Mouse (Mus musculus) lung, postnatal 14 days (tissue): Measurements from ENCODE around the gene Mtss1l.

Source experiments
- DNase-seq: peaks from one replicate; pipeline ENCODE4 v3.0.0; 2021

Gene Mtss1l

DNA sequence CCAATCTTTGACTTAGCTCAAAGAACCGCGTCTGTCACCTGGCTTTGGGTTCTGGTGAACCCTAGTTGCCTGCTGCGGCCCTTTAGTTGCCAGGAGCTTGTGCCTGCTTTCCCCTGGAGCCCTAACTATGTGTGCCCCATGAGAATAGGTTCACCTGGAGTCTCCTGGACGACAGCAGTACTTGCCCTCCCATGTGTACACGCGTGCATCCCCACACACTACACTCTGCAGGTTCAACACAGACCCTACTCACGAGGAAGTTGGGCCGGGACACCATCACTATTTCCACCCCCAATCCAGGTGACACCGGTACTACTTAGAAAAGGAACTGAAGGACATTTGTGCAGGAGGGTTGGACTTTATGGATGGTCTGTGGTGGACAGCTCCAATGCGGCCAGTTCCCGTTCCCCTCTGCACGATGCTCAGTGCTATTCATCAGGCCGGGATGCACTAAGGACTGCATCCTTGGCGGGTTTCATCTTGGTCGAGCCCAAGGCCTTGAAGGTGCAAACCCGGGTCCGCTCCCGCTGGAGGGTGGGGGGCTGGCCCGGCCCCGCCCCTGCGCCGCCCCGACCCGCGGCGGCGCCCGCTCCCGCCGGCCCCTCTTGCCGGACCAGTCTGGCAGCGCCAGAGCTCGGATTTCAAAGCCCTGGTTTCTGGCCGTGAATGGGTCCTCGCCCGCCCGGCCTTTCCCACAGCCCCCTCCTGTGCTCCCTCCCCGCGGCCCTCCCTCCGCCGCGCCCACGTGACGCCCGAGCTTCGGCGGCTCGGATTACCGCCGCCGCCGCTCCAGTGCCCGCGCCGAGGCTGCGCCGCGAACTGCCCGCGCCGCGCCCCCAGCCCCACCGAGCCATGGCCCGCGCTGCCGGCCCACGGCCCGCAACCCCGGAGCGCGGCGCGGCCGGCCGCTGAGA, at the start of gene Mtss1l:
Gene Mtss1l (plus strand): TSS at position 792 of the 914 bp plus-strand sequence.
- peak; percentile 77 for DNase-seq

- no peak for DNase-seq
These were observed 49.1 kb upstream of the Mtss1l start for GRCm38 (mm10) chr8:110672133-110672532.

DNA sequence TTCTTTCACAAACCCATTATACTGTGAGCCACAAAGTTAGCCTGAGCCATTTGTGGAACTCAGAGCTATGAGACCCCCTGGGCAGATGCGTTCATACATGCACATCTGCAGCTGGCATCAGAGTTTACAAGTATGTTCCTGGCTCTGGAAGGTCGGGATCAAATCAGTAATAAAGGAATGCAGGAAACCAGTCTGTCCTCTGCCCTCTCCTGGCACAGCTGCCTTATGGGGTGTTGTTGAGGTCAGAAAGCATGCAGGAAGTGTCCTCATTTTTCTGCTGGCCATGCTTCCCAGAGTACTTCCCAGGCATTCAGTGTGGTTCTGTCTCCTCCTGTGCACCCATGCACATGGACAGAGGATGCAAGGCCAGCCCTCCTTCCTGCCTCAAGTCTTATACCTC, 48.1 kb upstream of the Mtss1l start:
- DNase-seq = no peak

GRCm38 (mm10) chr8:110674589-110674988, 46.7 kb upstream of the Mtss1l start:
- no peak for DNase-seq

DNA sequence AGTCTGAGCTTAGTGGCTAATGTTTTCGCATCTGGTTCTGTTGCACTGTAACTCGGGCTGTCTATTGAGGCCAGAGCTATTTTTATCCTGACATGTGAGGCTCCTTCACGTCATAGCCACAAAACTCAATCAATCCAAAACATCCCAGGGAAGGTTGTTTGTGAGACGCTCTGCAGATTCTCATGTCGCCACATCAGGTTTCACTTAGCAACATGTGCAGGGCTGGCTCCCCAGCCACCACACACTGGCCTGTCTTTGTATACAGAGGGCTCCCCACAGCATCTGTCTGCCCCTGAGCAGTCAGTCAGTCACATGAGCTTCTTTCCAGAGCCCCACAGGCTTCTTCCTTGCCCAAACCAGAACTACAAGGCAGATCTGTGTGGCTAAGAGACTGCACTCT, 44.6 kb upstream of the Mtss1l start:
- no peak for DNase-seq

- no peak for DNase-seq
These were observed 44.1 kb upstream of the Mtss1l start for GRCm38 (mm10) chr8:110677174-110677660.

DNA sequence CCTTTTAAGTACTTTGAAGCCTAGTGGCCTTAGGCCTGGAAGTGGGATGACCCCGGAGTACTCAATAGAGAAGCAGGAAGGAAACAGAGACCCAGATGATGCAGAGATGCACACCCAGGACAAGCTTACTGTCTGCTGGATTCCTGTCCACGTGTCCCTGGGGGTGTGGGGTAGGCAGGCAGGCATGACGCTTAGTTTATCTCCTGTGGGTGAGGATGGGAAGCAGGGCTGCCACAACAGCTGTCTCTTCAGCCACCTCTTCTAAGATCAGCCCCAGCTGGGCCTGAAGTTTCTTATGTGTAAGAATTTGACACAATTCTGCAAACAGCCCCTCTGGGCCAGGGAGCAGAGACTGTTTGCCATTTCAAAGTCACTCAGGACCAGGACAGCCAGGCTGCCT, 42.3 kb upstream of the Mtss1l start:
- DNase-seq = no peak

DNA sequence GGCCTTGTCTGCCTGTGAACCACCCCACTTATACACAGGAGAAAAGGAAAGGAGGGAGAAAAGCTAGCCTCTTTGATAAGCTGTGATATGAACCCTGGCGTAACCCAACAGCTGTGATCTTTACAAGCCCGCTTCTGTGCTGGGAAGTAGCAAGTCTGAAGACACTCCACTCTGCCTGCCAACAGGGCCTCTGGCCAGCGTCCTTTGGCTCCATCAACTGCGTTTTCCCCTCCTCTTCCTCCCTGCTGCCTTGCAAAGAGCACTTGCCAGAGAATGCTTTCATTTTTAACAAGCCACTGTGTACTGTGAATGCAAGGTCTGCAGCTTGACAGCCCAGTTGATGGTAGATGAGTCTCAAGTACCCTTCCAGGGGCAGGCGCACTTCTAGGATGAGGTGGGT, 33.5 kb upstream of the Mtss1l start:
- DNase-seq = peak; percentile 85

DNA sequence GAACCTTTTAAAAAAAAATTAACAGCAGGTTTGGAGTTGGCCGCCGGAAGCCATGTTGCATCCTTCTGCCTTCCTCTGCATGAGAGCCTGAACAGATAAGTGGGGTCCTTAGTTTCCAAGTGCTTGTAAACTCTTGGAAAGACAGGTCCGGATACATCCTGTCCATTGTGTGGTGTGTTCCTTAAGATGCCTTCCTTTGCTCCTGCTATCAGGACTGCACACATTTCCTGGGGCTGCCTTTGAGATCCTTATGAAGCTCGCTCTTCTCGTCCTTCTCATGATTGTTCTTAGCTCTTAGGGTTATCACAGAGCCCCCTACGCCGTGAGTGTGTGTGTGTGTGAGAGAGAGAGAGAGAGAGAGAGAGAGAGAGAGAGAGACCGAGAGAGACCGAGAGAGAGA, 31.3 kb upstream of the Mtss1l start:
- no peak for DNase-seq

- DNase-seq = no peak
These were observed 27.1 kb upstream of the Mtss1l start for GRCm38 (mm10) chr8:110694226-110694625.

DNA sequence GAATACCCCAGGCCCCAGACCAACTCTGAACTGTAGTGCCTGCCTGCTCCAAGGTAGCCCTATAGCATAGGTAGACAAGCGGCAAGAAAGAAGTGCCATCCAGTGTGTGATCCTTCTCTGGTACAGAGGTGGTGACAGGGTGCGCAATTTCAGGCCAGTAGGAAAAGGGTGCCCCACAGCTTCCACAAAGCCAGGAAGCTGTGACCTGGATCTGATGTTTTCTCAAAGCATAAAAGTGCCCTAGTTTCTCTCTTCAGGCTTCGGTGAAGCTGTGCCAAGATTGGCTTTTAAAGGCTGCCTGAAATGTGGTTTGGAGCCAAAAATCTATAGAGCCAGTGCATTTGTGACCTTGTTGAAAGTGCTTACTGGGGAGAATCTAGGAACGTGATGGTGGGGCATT, 26.4 kb upstream of the Mtss1l start:
- no peak for DNase-seq

DNA sequence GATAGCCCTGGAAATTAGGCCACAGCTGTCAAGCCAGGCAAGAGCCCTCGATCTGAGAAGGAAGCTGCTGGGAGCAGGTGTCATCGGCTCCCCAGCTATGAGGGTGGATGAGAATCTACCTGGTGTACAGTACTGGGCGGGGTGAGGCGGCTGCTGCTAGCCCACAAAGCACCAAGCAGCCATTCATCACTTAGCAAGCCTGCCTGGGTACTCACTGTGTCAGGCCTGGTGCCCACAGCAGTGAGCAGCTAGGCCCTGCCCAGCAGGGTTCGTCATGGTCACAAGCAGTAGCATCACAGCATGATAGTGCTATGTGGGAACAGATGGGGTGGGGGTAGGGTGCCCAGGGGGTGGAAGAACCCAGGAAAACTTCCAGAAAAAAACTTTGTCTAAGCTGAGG, 25.8 kb upstream of the Mtss1l start:
- no peak for DNase-seq

DNA sequence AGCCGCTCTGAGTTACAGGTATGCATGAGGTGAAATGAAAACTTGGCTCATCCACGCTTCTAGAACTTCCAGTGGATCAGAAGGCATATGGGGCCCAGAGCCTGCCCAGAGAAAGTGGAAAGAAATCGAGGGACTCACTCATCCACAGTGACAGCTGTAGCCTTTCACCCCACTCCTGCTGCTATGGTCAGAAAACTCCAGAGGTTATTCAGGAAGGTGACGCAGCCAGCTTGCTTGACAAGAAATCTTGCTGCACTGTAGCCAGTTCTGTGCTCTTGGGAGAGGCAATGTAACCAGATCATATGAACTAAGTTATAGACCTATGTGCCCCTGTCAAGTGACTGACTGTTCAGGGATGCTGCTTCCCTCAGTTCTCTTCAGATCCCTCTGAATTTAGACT, 25.2 kb upstream of the Mtss1l start:
- no peak for DNase-seq

DNA sequence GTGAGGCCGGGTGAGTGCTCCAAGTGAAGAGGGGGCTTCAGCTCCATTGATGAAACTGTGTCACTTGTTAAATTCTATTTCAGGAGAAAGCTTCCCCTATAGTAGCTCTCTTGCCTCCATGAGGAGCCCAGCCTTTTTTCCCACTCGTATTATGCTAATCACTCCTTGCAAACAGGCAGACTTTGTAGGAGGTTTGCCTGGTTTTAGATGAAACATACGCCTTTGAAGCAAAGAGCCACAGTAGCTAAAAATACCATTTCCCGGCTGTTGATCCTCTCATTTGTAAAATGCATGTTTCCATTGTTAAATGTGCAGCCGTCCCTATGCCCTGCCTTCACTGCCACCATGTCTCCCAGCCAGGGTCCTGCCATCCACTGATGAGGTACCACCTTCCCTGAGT, 23.7 kb upstream of the Mtss1l start:
- DNase-seq = no peak

- DNase-seq = no peak
These were observed 23.2 kb upstream of the Mtss1l start for GRCm38 (mm10) chr8:110698098-110698497.

GRCm38 (mm10) chr8:110699501-110699900, 21.8 kb upstream of the Mtss1l start:
- no peak for DNase-seq

GRCm38 (mm10) chr8:110700561-110700960, 20.7 kb upstream of the Mtss1l start:
- DNase-seq = no peak

- DNase-seq = no peak
These were observed 18.4 kb upstream of the Mtss1l start for GRCm38 (mm10) chr8:110702636-110703459.

DNA sequence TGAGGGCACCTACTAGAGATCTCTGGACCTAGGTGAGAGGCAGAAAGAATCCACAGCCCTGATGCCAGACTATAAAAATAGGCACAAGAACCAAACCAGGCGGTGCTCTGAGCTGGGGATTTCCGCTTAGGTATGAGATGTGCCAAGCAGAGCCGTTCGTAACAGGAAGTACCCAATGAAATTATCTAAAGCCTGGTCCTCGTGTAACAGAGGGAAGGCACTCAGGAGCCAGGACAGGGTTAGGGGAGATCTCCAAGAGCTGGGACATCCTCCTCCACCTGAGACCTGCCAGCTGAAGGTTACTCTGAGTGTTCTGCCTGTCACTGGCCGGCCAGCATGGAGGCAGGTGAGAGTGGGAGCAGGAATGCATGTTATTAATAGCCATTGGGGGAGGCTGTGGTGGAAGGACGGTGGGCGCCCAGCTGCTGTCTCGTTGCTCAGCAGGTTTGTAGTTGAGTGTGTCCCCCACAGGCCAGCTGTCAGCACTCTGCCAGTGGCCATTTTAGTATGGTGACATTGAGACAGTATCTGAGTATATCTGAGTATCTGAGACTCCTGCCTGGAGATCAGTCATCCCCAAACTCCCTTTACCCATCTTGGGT, 17.7 kb upstream of the Mtss1l start:
- DNase-seq = no peak

DNA sequence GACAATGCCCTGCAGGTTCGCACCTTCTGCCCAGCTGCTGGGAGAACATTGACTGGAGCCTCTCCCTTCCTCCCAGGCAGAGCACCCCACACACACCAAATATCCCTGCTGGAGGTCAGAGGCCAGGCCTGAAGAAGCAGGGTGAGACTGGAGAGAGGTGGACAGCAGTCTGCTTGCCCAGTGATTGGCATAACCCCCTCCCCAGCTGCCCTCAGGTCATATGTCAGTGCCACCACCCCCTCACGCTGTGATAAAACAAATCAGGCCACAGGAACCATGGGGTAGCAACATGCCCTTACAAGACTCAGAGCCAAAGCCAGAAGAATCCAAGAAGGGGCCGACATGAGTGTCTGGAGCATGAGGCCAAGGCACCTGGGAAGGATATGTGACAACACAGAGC, 17.2 kb upstream of the Mtss1l start:
- DNase-seq = no peak

- no peak for DNase-seq
These were observed 15.6 kb upstream of the Mtss1l start for GRCm38 (mm10) chr8:110705391-110706287.

- no peak for DNase-seq
These were observed 14.9 kb upstream of the Mtss1l start for GRCm38 (mm10) chr8:110706288-110706870.
